Mouse (Mus musculus): ENCODE data around the gene Gm7534.

DNA sequence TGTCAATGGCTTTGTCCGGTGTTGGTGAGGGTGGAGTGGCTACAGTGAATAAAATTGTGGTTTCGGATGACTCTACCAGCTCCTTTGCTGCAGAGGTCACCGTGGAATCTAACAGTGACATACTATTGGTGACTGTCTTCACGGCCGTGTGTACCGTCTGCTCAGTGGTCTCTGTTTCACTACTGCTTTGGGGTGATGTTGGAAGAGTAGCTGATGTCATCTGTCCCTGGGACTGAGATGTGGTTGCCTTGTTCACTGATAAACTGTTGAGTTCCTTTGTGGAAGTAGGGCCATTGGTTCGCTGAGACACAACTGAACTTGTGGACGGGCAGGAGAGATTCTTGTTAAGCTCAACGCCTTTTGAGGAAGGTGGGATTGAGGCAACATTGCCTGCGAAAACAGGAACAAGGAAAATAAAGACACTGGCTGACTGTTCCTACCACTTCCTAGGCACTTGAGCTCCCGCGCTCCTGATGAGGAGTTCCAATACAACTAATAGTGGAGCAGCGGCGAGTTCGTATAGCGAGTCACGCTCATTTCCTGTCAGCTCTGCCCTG is 614 bp upstream of the Gm7534 start:
- TF ChIP-seq CTCF (IDR thresholded peaks at IDR 0.05; ENCODE audit: low read depth) (no peak), EP300 (optimal IDR thresholded peaks at IDR 0.05) (no peak)

Measured in stomach, postnatal 0 days (tissue).